Mouse (Mus musculus): ENCODE results near the gene Cdk17. TPM values are rescaled to one million over a fixed set of nuclear protein-coding genes. Genes with fewer than 3 reads are reported as not detected.
A peak's percentile ranks its signal among the peaks of the same experiment; 100 is the strongest.

The Cdk17 gene
- 10 to 100 TPM; 24.6 to 30.2 (median 28.1) TPM for total RNA-seq (2022)

- peak; percentile 47 for DNase-seq
These were observed at the start of gene Cdk17 for GRCm38 (mm10) chr10:93160807-93161510. Gene Cdk17 (plus strand): TSS chr10:93160875.

GRCm38 (mm10) chr10:93111412-93111811 lies 49.3 kb upstream of the Cdk17 start:
- DNase-seq = peak; percentile 62

GRCm38 (mm10) chr10:93112021-93112420 lies 48.7 kb upstream of the Cdk17 start:
- no peak for DNase-seq

- no peak for DNase-seq
These were observed 46.7 kb upstream of the Cdk17 start for GRCm38 (mm10) chr10:93113968-93114367.

GRCm38 (mm10) chr10:93114782-93115181 lies 45.9 kb upstream of the Cdk17 start:
- no peak for DNase-seq

- no peak for DNase-seq
These were observed 44.9 kb upstream of the Cdk17 start for GRCm38 (mm10) chr10:93115743-93116142.

- DNase-seq = no peak
These were observed 44.0 kb upstream of the Cdk17 start for GRCm38 (mm10) chr10:93116636-93117035.

- no peak for DNase-seq
These were observed 40.9 kb upstream of the Cdk17 start for GRCm38 (mm10) chr10:93119809-93120208.

GRCm38 (mm10) chr10:93121262-93121860 lies 39.3 kb upstream of the Cdk17 start:
- DNase-seq = no peak

- no peak for DNase-seq
These were observed 38.1 kb upstream of the Cdk17 start for GRCm38 (mm10) chr10:93122399-93123184.

- no peak for DNase-seq
These were observed 37.4 kb upstream of the Cdk17 start for GRCm38 (mm10) chr10:93123310-93123709.

GRCm38 (mm10) chr10:93123957-93124613 lies 36.6 kb upstream of the Cdk17 start:
- DNase-seq = peak; percentile 55

- DNase-seq = no peak
These were observed 34.6 kb upstream of the Cdk17 start for GRCm38 (mm10) chr10:93126025-93126424.

- DNase-seq = no peak
These were observed 32.1 kb upstream of the Cdk17 start for GRCm38 (mm10) chr10:93128566-93128965.

GRCm38 (mm10) chr10:93129345-93129744 lies 31.3 kb upstream of the Cdk17 start:
- no peak for DNase-seq

- DNase-seq = no peak
These were observed 30.7 kb upstream of the Cdk17 start for GRCm38 (mm10) chr10:93129904-93130455.

- DNase-seq = no peak
These were observed 30.2 kb upstream of the Cdk17 start for GRCm38 (mm10) chr10:93130456-93130940.

- DNase-seq = no peak
These were observed 28.7 kb upstream of the Cdk17 start for GRCm38 (mm10) chr10:93131865-93132566.

- peak; percentile 70 for DNase-seq
These were observed 21.9 kb upstream of the Cdk17 start for GRCm38 (mm10) chr10:93138730-93139129.

GRCm38 (mm10) chr10:93140778-93141177 lies 19.9 kb upstream of the Cdk17 start:
- DNase-seq = no peak

- no peak for DNase-seq
These were observed 17.9 kb upstream of the Cdk17 start for GRCm38 (mm10) chr10:93142600-93143284.
